Mouse (Mus musculus) kidney, adult 18-20 months (tissue): Measurements from ENCODE around the gene Shb.

Experiments used
- DNase-seq: peaks from one replicate; pipeline ENCODE4 v3.0.0; 2021

Gene Shb

GRCm38 (mm10) chr4:45532375-45532774 is at the start of gene Shb:
Gene Shb, minus strand, starts transcription at chr4:45532470.
- peak; percentile 89 for DNase-seq

GRCm38 (mm10) chr4:45581095-45581494 is 48.8 kb upstream of the Shb start:
- DNase-seq, result no peak

GRCm38 (mm10) chr4:45578554-45579370 is 46.5 kb upstream of the Shb start:
- peak; percentile 53 for DNase-seq

GRCm38 (mm10) chr4:45577631-45578030 is 45.4 kb upstream of the Shb start:
- no peak for DNase-seq

GRCm38 (mm10) chr4:45574614-45575169 is 42.4 kb upstream of the Shb start:
- no peak for DNase-seq

GRCm38 (mm10) chr4:45569521-45569920 is 37.3 kb upstream of the Shb start:
- DNase-seq, result no peak

- no peak for DNase-seq
These were observed 25.9 kb upstream of the Shb start for GRCm38 (mm10) chr4:45558211-45558610.

- no peak for DNase-seq
These were observed 20.3 kb upstream of the Shb start for GRCm38 (mm10) chr4:45552571-45552970.

- no peak for DNase-seq
These were observed 18.7 kb upstream of the Shb start for GRCm38 (mm10) chr4:45550970-45551369.

GRCm38 (mm10) chr4:45549514-45549913 is 17.2 kb upstream of the Shb start:
- peak; percentile 61 for DNase-seq

- DNase-seq, result no peak
These were observed 13.6 kb upstream of the Shb start for GRCm38 (mm10) chr4:45545851-45546250.

- no peak for DNase-seq
These were observed 11.3 kb upstream of the Shb start for GRCm38 (mm10) chr4:45543481-45544051.

GRCm38 (mm10) chr4:45540151-45540933 is 8.1 kb upstream of the Shb start:
- no peak for DNase-seq

GRCm38 (mm10) chr4:45539187-45539586 is 6.9 kb upstream of the Shb start:
- DNase-seq, result no peak

- DNase-seq, result no peak
These were observed 1.2 kb upstream of the Shb start for GRCm38 (mm10) chr4:45533436-45533940.

GRCm38 (mm10) chr4:45530662-45531542 is 1.4 kb downstream of the Shb start:
- DNase-seq, result peak; percentile 97

- DNase-seq, result peak; percentile 66
These were observed 2.2 kb downstream of the Shb start for GRCm38 (mm10) chr4:45529986-45530597.

- DNase-seq, result peak; percentile 55
These were observed 2.9 kb downstream of the Shb start for GRCm38 (mm10) chr4:45529201-45529985.

- DNase-seq, result peak; percentile 54
These were observed 3.7 kb downstream of the Shb start for GRCm38 (mm10) chr4:45528355-45529198.
